Mouse (Mus musculus) CH12.LX (cell line): ENCODE data around the gene Noxo1. TPM values are rescaled to one million over a fixed set of nuclear protein-coding genes. Genes with fewer than 3 reads are reported as not detected.

Experiments used
- DNase-seq: peaks from one replicate; pipeline ENCODE4 v3.0.0-alpha.2; 2013; ENCODE audit errors: extremely low read depth
- H3K27ac ChIP-seq: 2 replicates; pipeline ENCODE4 v1.5.1; 2012; ENCODE audit warnings: low read depth, mild to moderate bottlenecking, control low read depth, moderate library complexity; ENCODE audit not compliant: insufficient read depth
- H3K27me3 ChIP-seq: replicated peaks from 2 replicates; pipeline ENCODE3; 2012; ENCODE audit warnings: inconsistent platforms
- H3K36me3 ChIP-seq, 2 experiments: replicated peaks in 1 of 2; 2 replicates each; pipeline versions ENCODE3 to v1.6.1; 2012; ENCODE audit warnings: inconsistent platforms in 1 of 2, low read length in 1 of 2, mild to moderate bottlenecking in 1 of 2, mixed read lengths in 1 of 2, moderate library complexity in 1 of 2; ENCODE audit not compliant: control insufficient read depth in 1 of 2, insufficient read depth in 1 of 2
- H3K4me1 ChIP-seq, 2 experiments: 2 replicates each; pipeline ENCODE4 v1.6.1; 2012; ENCODE audit warnings: inconsistent platforms in 1 of 2, moderate library complexity in 1 of 2; ENCODE audit not compliant: insufficient read depth in 2 of 2, control insufficient read depth in 1 of 2
- H3K4me2 ChIP-seq: 2 replicates; pipeline ENCODE4 v1.6.1; 2012; ENCODE audit warnings: low read depth, mild to moderate bottlenecking, control low read depth; ENCODE audit not compliant: poor library complexity, insufficient read depth, severe bottlenecking
- H3K4me3 ChIP-seq, 3 experiments: fragments of 150-350 bp in 1 of 3; sonication (generic) in 1 of 3; replicated peaks in 1 of 3; 2 replicates each; pipeline versions ENCODE3 to v1.5.1; 2011 to 2012; ENCODE audit warnings: low read depth in 2 of 3, low read length in 2 of 3, mild to moderate bottlenecking in 2 of 3, moderate library complexity in 2 of 3, control low read depth in 1 of 3, improper control_type of control experiment in 1 of 3, inconsistent platforms in 1 of 3, mixed read lengths in 1 of 3; ENCODE audit not compliant: poor library complexity in 1 of 3
- H3K79me2 ChIP-seq: replicated peaks from 2 replicates; pipeline ENCODE4 v1.6.1; 2012; ENCODE audit warnings: mild to moderate bottlenecking, moderate library complexity; ENCODE audit not compliant: control insufficient read depth, poor library complexity, insufficient read depth, severe bottlenecking; ENCODE audit errors: extremely low read depth
- H3K9ac ChIP-seq: 2 replicates; pipeline ENCODE4 v1.6.1; 2012; ENCODE audit warnings: low read depth, mild to moderate bottlenecking, control low read depth, moderate library complexity; ENCODE audit not compliant: insufficient read depth
- H3K9me3 ChIP-seq: replicated peaks from 2 replicates; pipeline ENCODE3; 2012; ENCODE audit warnings: low read length, inconsistent platforms, mixed read lengths
- CHD2 ChIP-seq: IDR thresholded peaks from 2 replicates; pipeline ENCODE4 v1.6.1; 2011; ENCODE audit warnings: low read length, improper control_type of control experiment
- CTCF ChIP-seq, 2 experiments: IDR thresholded peaks in 1 of 2; conservative IDR thresholded peaks in 1 of 2; 2 replicates each; pipeline ENCODE4 v1.5.1; 2011 to 2012; ENCODE audit warnings: low read depth in 2 of 2, low read length in 2 of 2, improper control_type of control experiment in 1 of 2, inconsistent platforms in 1 of 2, mild to moderate bottlenecking in 1 of 2, moderate library complexity in 1 of 2
- ELF1 ChIP-seq: IDR thresholded peaks from 2 replicates; pipeline ENCODE4 v1.6.1; 2014; ENCODE audit warnings: low read depth, mild to moderate bottlenecking, inconsistent platforms, low read length, improper control_type of control experiment
- EP300 ChIP-seq: IDR thresholded peaks from 2 replicates; pipeline ENCODE4 v1.6.1; 2011; ENCODE audit warnings: low read length, improper control_type of control experiment
- ETS1 ChIP-seq: conservative IDR thresholded peaks from 2 replicates; pipeline ENCODE4 v1.6.1; 2012; ENCODE audit warnings: low read depth, mild to moderate bottlenecking, inconsistent platforms, low read length, improper control_type of control experiment, moderate library complexity
- HCFC1 ChIP-seq: IDR thresholded peaks from 2 replicates; pipeline ENCODE4 v1.6.1; 2012; ENCODE audit warnings: low read depth, mild to moderate bottlenecking, inconsistent platforms, low read length, improper control_type of control experiment
- JUN ChIP-seq: IDR thresholded peaks from 2 replicates; pipeline ENCODE4 v1.6.1; 2011; ENCODE audit warnings: low read depth, mild to moderate bottlenecking, low read length, improper control_type of control experiment, moderate library complexity; ENCODE audit not compliant: insufficient read depth
- MAX ChIP-seq: IDR thresholded peaks from 2 replicates; pipeline ENCODE4 v1.6.1; 2011; ENCODE audit warnings: low read length, improper control_type of control experiment
- MAZ ChIP-seq: IDR thresholded peaks from 2 replicates; pipeline ENCODE4 v1.6.1; 2012; ENCODE audit warnings: low read depth, mild to moderate bottlenecking, inconsistent platforms, low read length, improper control_type of control experiment, moderate library complexity
- MEF2A ChIP-seq: IDR thresholded peaks from 2 replicates; pipeline ENCODE4 v1.6.1; 2014; ENCODE audit warnings: low read depth, mild to moderate bottlenecking, inconsistent platforms, low read length, improper control_type of control experiment, borderline replicate concordance
- MXI1 ChIP-seq: IDR thresholded peaks from 2 replicates; pipeline ENCODE4 v1.6.1; 2011; ENCODE audit warnings: mild to moderate bottlenecking, low read depth, low read length, improper control_type of control experiment
- MYC ChIP-seq: IDR thresholded peaks from 2 replicates; pipeline ENCODE4 v1.6.1; 2011; ENCODE audit warnings: low read depth, mild to moderate bottlenecking, improper control_type of control experiment, low read length
- NELFE ChIP-seq: IDR thresholded peaks from 2 replicates; pipeline ENCODE4 v1.6.1; 2011; ENCODE audit warnings: low read depth, low read length, improper control_type of control experiment
- PAX5 ChIP-seq: IDR thresholded peaks from 2 replicates; pipeline ENCODE4 v1.6.1; 2012; ENCODE audit warnings: low read length, inconsistent platforms, mixed read lengths
- POLR2A ChIP-seq: IDR thresholded peaks from 2 replicates; pipeline ENCODE4 v1.6.1; 2011; ENCODE audit warnings: low read depth, mild to moderate bottlenecking, improper control_type of control experiment, low read length
- POLR2AphosphoS2 ChIP-seq: IDR thresholded peaks from 2 replicates; pipeline ENCODE4 v1.6.1; 2011; ENCODE audit warnings: low read depth, low read length, improper control_type of control experiment
- RAD21 ChIP-seq: IDR thresholded peaks from 2 replicates; pipeline ENCODE4 v1.6.1; 2011; ENCODE audit warnings: low read depth, mild to moderate bottlenecking, low read length, improper control_type of control experiment, moderate library complexity
- RCOR1 ChIP-seq: conservative IDR thresholded peaks from 2 replicates; pipeline ENCODE4 v1.6.1; 2012; ENCODE audit warnings: low read depth, mild to moderate bottlenecking, inconsistent platforms, low read length, improper control_type of control experiment
- TBP ChIP-seq: conservative IDR thresholded peaks from 2 replicates; pipeline ENCODE4 v1.6.1; 2011; ENCODE audit warnings: low read depth, low read length, improper control_type of control experiment
- TCF12 ChIP-seq: IDR thresholded peaks from 2 replicates; pipeline ENCODE4 v1.6.1; 2014; ENCODE audit warnings: low read depth, mild to moderate bottlenecking, inconsistent platforms, low read length, improper control_type of control experiment
- USF1 ChIP-seq: IDR thresholded peaks from 2 replicates; pipeline ENCODE4 v1.6.1; 2014; ENCODE audit warnings: low read depth, mild to moderate bottlenecking, inconsistent platforms, low read length, improper control_type of control experiment
- ZC3H11A ChIP-seq: IDR thresholded peaks from 2 replicates; pipeline ENCODE4 v1.6.1; 2012; ENCODE audit warnings: low read depth, mild to moderate bottlenecking, inconsistent platforms, low read length, improper control_type of control experiment
- ZKSCAN1 ChIP-seq: IDR thresholded peaks from 2 replicates; pipeline ENCODE4 v1.6.1; 2012; ENCODE audit warnings: low read depth, inconsistent platforms, low read length, improper control_type of control experiment, borderline replicate concordance
- ZNF384 ChIP-seq: IDR thresholded peaks from 2 replicates; pipeline ENCODE4 v1.6.1; 2012; ENCODE audit warnings: low read depth, low read length, improper control_type of control experiment, inconsistent platforms
- dilution Hi-C: fragments of 300-500 bp; cut with MboI; formaldehyde crosslinking; loops from 2 replicates; pipeline ENCODE4 v1.14.3; 2020; ENCODE audit warnings: low sequenced_read_pairs; ENCODE audit not compliant: extremely low pct_unique_long_range_greater_than_20kb, extremely low pct_ligation_motif_present
- in situ Hi-C: fragments of 300-500 bp; cut with MboI; formaldehyde crosslinking; loops from 3 replicates; pipeline ENCODE4 v1.14.3; 2019; ENCODE audit warnings: low sequenced_read_pairs, low pct_ligation_motif_present, low pct_unique_long_range_greater_than_20kb, mixed read lengths
- polyA plus RNA-seq: library from polyadenylated mRNA; unstranded; fragments of >175 nt; gene quantifications from 2 replicates; pipeline ENCODE4 v1.2.1, GENCODE M21; 2012; ENCODE audit warnings: low read depth; ENCODE audit not compliant: insufficient read length
- total RNA-seq, 2 experiments: library from RNA; depleted of rRNA; stranded (reverse); fragments of 300-350 nt in 1 of 2; fragments of >200 nt in 1 of 2; gene quantifications; 2 replicates each; pipeline ENCODE4 v1.2.3; 2012 to 2014

The Noxo1 gene
- total and polyA plus RNA-seq, 3 experiments: 0.47 to 2.5 (median 0.89) TPM

GRCm38 (mm10) chr17:24739926-24740325 is 43.9 kb downstream of the Noxo1 start:
- no peak for DNase-seq
- H3K4me3 ChIP-seq: no peak overlapping the region
- H3K79me2 ChIP-seq: no peaks in the 10 kb centered on the region
- no peaks in the 10 kb centered on the region for H3K9me3 ChIP-seq
- in situ Hi-C loops: loop anchor here (5.0 kb wide), 2 partner anchors 67 to 147 kb away; partner anchors contain the start of genes Nubp2 and Spsb3
- H3K36me3 ChIP-seq: peaks cover 13 to 38% of the 10 kb centered on the region in 2 experiments
- no peak overlapping the region for H3K4me2 ChIP-seq
- TF ChIP-seq ZC3H11A: no peak
- TF ChIP-seq POLR2AphosphoS2: no peak
- no peak for TF ChIP-seq ELF1
- no peak for TF ChIP-seq HCFC1
- no peak for TF ChIP-seq USF1
- TF ChIP-seq TBP: no peak
- no peak for TF ChIP-seq ETS1
- TF ChIP-seq MYC: no peak
- no peak for TF ChIP-seq PAX5
- no peak for TF ChIP-seq POLR2A
- TF ChIP-seq NELFE: no peak
- TF ChIP-seq MAX: no peak
- no peak for TF ChIP-seq CTCF (conservative IDR thresholded peaks at IDR 0.05 in 1 of 2, IDR thresholded peaks at IDR 0.05 in 1 of 2; ENCODE audit: low read depth in 2 of 2, low read length in 2 of 2)
- no peak for TF ChIP-seq MEF2A
- TF ChIP-seq RAD21: no peak
- no peak for TF ChIP-seq ZNF384
- TF ChIP-seq RCOR1: no peak
- TF ChIP-seq JUN: no peak
- no peak for TF ChIP-seq MXI1
- no peak for TF ChIP-seq ZKSCAN1
- no peak overlapping the region for H3K9ac ChIP-seq
- peaks cover 4 to 20% of the 10 kb centered on the region in 2 experiments; a peak in 3 of 4 replicates for H3K4me1 ChIP-seq
- H3K27me3 ChIP-seq: no peaks in the 10 kb centered on the region
- dilution Hi-C loops: no loop called here
- H3K27ac ChIP-seq: no peak overlapping the region

GRCm38 (mm10) chr17:24742307-24742706 is 46.3 kb downstream of the Noxo1 start:
- Histone ChIP-seq H3K9me3 (no peaks in the 10 kb centered on the region), H3K4me1 (peaks cover 0 to 15% of the 10 kb centered on the region in 2 experiments; a peak in 2 of 4 replicates), H3K27me3 (peaks cover 14% of the 10 kb centered on the region), H3K36me3 (peaks cover 13 to 38% of the 10 kb centered on the region in 2 experiments), H3K4me3 (no peak overlapping the region), H3K9ac (no peak overlapping the region), H3K79me2 (no peaks in the 10 kb centered on the region), H3K4me2 (no peak overlapping the region), H3K27ac (no peak overlapping the region)
- dilution Hi-C loops: no loop called here
- TF ChIP-seq CHD2 (no peak), POLR2A (no peak), POLR2AphosphoS2 (no peak), MAZ (no peak), TCF12 (no peak), EP300 (no peak)
- no peak for DNase-seq
- in situ Hi-C loops: loop anchor here (5.0 kb wide), 2 partner anchors 65 to 145 kb away; partner anchors contain the start of genes Nubp2 and Spsb3
